Comparison of ENCODE assay signal across 22 mouse cellular contexts in genomic region chr3:27976931-27977544, GRCm38 (mm10). TPM values are rescaled to one million over a fixed set of nuclear protein-coding genes. Genes with fewer than 3 reads are reported as not detected.
DNase-seq lines count a peak whose midpoint lies in the region; ATAC-seq and TF ChIP-seq lines count a peak whose summit lies in the region.
"Had no signal": no experiment of that assay in that cellular context is flagged by ENCODE, and none has a peak within 500 bp of the region (broad histone marks: within the 10 kb centered on the region; RNA-seq: fewer than 3 reads in every experiment).

No protein-coding gene starts in this region.

- no peak overlapping the region for H3K4me2 ChIP-seq in intestine, embryonic 14.5 days (ENCODE audit: low read length)
- no peak overlapping the region for H3K4me2 ChIP-seq in intestine, postnatal 0 days (replicated peaks; ENCODE audit: low read depth)
- no peak overlapping the region for H3K4me2 ChIP-seq in lung, embryonic 16.5 days (ENCODE audit: low read depth, low read length)
- H3K4me2 ChIP-seq: embryonic facial prominence, embryonic 12.5 days had no signal

- TF ChIP-seq POLR2A in lung, adult 2 months (IDR thresholded peaks at IDR 0.05; ENCODE audit: borderline replicate concordance, extremely low read depth, low read depth, low read length): no peak

- no peak overlapping the region for H3K27ac ChIP-seq in intestine, embryonic 14.5 days (ENCODE audit: low read depth)
- no peak overlapping the region for H3K27ac ChIP-seq in intestine, postnatal 0 days (ENCODE audit: low read depth, low read length)
- H3K27ac ChIP-seq in lung, embryonic 16.5 days (ENCODE audit: low read length): no peak overlapping the region
- H3K27ac ChIP-seq: embryonic facial prominence, embryonic 12.5 days; left cerebral cortex, adult 2 months had no signal

- intact Hi-C loops in heart, postnatal 25 days (cut with DNase I): no loop called here

- H3K4me3 ChIP-seq in intestine, embryonic 14.5 days (ENCODE audit: low read depth, low read length): no peak overlapping the region
- H3K4me3 ChIP-seq in intestine, postnatal 0 days (ENCODE audit: low read depth, low read length): no peak overlapping the region
- H3K4me3 ChIP-seq in lung, embryonic 16.5 days (ENCODE audit: low read length): no peak overlapping the region
- no peak overlapping the region for H3K4me3 ChIP-seq in lung, adult 2 months (replicated peaks; ENCODE audit: extremely low read depth, low read depth, low read length)
- H3K4me3 ChIP-seq: embryonic facial prominence, embryonic 12.5 days; left cerebral cortex, adult 2 months; megakaryocyte, embryonic 14.5 days had no signal

- no peak for TF ChIP-seq CTCF in intestine, postnatal 0 days (IDR thresholded peaks at IDR 0.05; ENCODE audit: low read depth)
- no peak for TF ChIP-seq CTCF in lung, adult 2 months (IDR thresholded peaks at IDR 0.05; ENCODE audit: insufficient read depth, low read length)

- H3K27me3 ChIP-seq in intestine, embryonic 14.5 days (replicated peaks; ENCODE audit: control insufficient read depth, insufficient read depth, low read length): no peaks in the 10 kb centered on the region
- no peaks in the 10 kb centered on the region for H3K27me3 ChIP-seq in intestine, postnatal 0 days (replicated peaks; ENCODE audit: control insufficient read depth, insufficient read depth, low read length)
- no peaks in the 10 kb centered on the region for H3K27me3 ChIP-seq in lung, embryonic 16.5 days (ENCODE audit: control insufficient read depth, insufficient read depth, low read depth, low read length)
- H3K27me3 ChIP-seq: embryonic facial prominence, embryonic 12.5 days had no signal

- no peaks in the 10 kb centered on the region for H3K4me1 ChIP-seq in intestine, embryonic 14.5 days (replicated peaks; ENCODE audit: control insufficient read depth, insufficient read depth, low read length)
- no peaks in the 10 kb centered on the region for H3K4me1 ChIP-seq in intestine, postnatal 0 days (replicated peaks; ENCODE audit: control insufficient read depth, insufficient read depth, low read length)
- H3K4me1 ChIP-seq in lung, embryonic 16.5 days (replicated peaks; ENCODE audit: control insufficient read depth, insufficient read depth, low read length): peaks cover 3% of the 10 kb centered on the region; the same call in 1 of the 2 replicates
- H3K4me1 ChIP-seq in lung, adult 2 months (ENCODE audit: control insufficient read depth, insufficient read depth, low read length): no peaks in the 10 kb centered on the region; the same call in 1 of the 2 replicates
- H3K4me1 ChIP-seq: megakaryocyte, embryonic 14.5 days had no signal

- no peaks in the 10 kb centered on the region for H3K36me3 ChIP-seq in intestine, embryonic 14.5 days (ENCODE audit: control insufficient read depth, insufficient read depth, low read length)
- no peaks in the 10 kb centered on the region for H3K36me3 ChIP-seq in intestine, postnatal 0 days (ENCODE audit: control insufficient read depth, insufficient read depth)
- H3K36me3 ChIP-seq in lung, embryonic 16.5 days (ENCODE audit: control insufficient read depth, insufficient read depth, low read length): no peaks in the 10 kb centered on the region
- H3K36me3 ChIP-seq: embryonic facial prominence, embryonic 12.5 days had no signal

- DNase-seq in heart, adult 11 months: peak; percentile 93
- no peak for DNase-seq in heart, postnatal 25 days (ENCODE audit: low spot score)
- peak; percentile 44 for DNase-seq in intestine, embryonic 14.5 days (ENCODE audit: low spot score)
- DNase-seq in lung, adult 2 months: no peak
- no peak for DNase-seq in adrenal gland, postnatal 36 days
- DNase-seq: adrenal gland, postnatal 10 days; cerebellum, adult 9-11 months; gastrocnemius, postnatal 25 days; layer of hippocampus, adult 9-11 months; left cerebral cortex, postnatal 4 days; lung, adult 18-20 months; midbrain, embryonic 14.5 days; thymus, postnatal 25 days had no signal

- WGBS in intestine, embryonic 14.5 days: 74% methylated on average over 10 of the region's 10 CpGs
- WGBS in intestine, postnatal 0 days: 81% methylated on average over 10 of the region's 10 CpGs
- WGBS in lung, embryonic 16.5 days: 67% methylated on average over 9 of the region's 10 CpGs
- WGBS in lung, adult 2 months: 61% methylated on average over 10 of the region's 10 CpGs

- no peak overlapping the region for H3K9ac ChIP-seq in intestine, embryonic 14.5 days (ENCODE audit: low read length)
- H3K9ac ChIP-seq in intestine, postnatal 0 days (ENCODE audit: low read depth, low read length): no peak overlapping the region
- no peak overlapping the region for H3K9ac ChIP-seq in lung, embryonic 16.5 days (ENCODE audit: low read length)
- H3K9ac ChIP-seq: embryonic facial prominence, embryonic 12.5 days had no signal

- no peaks in the 10 kb centered on the region for H3K9me3 ChIP-seq in intestine, embryonic 14.5 days (ENCODE audit: control insufficient read depth, low read length)
- no peaks in the 10 kb centered on the region for H3K9me3 ChIP-seq in intestine, postnatal 0 days (ENCODE audit: control insufficient read depth)
- H3K9me3 ChIP-seq in lung, embryonic 16.5 days (ENCODE audit: control insufficient read depth, low read length): no peaks in the 10 kb centered on the region
- H3K9me3 ChIP-seq: embryonic facial prominence, embryonic 12.5 days had no signal

- no peak for ATAC-seq in intestine, embryonic 14.5 days (replicated peaks; ENCODE audit: low FRiP score, low TSS enrichment, low read depth)
- ATAC-seq in intestine, postnatal 0 days: no peak
- ATAC-seq in lung, embryonic 16.5 days (ENCODE audit: low read depth): peak; percentile 73
- ATAC-seq: activated CD4-positive, CD25-positive, alpha-beta regulatory T cell, adult 4 months; CD4-positive, CD25-positive, alpha-beta regulatory T cell, adult 4 months; forebrain, embryonic 14.5 days; hindbrain, embryonic 16.5 days had no signal

RNA-seq across cellular contexts. Expression of gene Pld1, which starts 38.5 kb away (rescaled TPM):
- 10 to 100 TPM; 12.5 to 13.5 TPM for total RNA-seq in heart, postnatal 25 days (2021)
- polyA plus RNA-seq in intestine, embryonic 14.5 days (2014; fragmentation: Nextera tagmentation; extraction: Ambion mirVana): 7.9 and 8.2 TPM in 2 replicates
- polyA plus RNA-seq in intestine, postnatal 0 days (2015; fragmentation: Nextera tagmentation; extraction: Ambion mirVana): 18.1 and 19.2 TPM in 2 replicates
- 11.5 TPM in 2 replicates for polyA plus RNA-seq in lung, embryonic 16.5 days (2015; fragmentation: Nextera tagmentation; extraction: Ambion mirVana)
- 5.9 and 9.0 TPM in 2 replicates for polyA plus RNA-seq in lung, adult 2 months (2012; rRNA removed)
- 1 to 10 TPM; 6.5 to 6.8 TPM for total RNA-seq in adrenal gland, postnatal 36 days (2021)

Comparison
In these comparisons a context has a peak if more than half of its experiments do, and no peak if none do; other contexts are left out.
1. DNase-seq: peak in heart, adult 11 months (single experiment) and intestine, embryonic 14.5 days (single experiment); none in heart, postnatal 25 days (single experiment), lung, adult 2 months (single experiment) and adrenal gland, postnatal 36 days (0 of 2).